Mouse (Mus musculus) CH12.LX (cell line): ENCODE measurements around the gene Il1r1. TPM values are rescaled to one million over a fixed set of nuclear protein-coding genes. Genes with fewer than 3 reads are reported as not detected.

ENCODE experiments used
- DNase-seq: peaks from one replicate; pipeline ENCODE4 v3.0.0-alpha.2; 2013; ENCODE audit errors: extremely low read depth
- H3K27ac ChIP-seq: 2 replicates; pipeline ENCODE4 v1.5.1; 2012; ENCODE audit warnings: low read depth, mild to moderate bottlenecking, control low read depth, moderate library complexity; ENCODE audit not compliant: insufficient read depth
- H3K27me3 ChIP-seq: replicated peaks from 2 replicates; pipeline ENCODE3; 2012; ENCODE audit warnings: inconsistent platforms
- H3K36me3 ChIP-seq, 2 experiments: replicated peaks in 1 of 2; 2 replicates each; pipeline versions ENCODE3 to v1.6.1; 2012; ENCODE audit warnings: inconsistent platforms in 1 of 2, low read length in 1 of 2, mild to moderate bottlenecking in 1 of 2, mixed read lengths in 1 of 2, moderate library complexity in 1 of 2; ENCODE audit not compliant: control insufficient read depth in 1 of 2, insufficient read depth in 1 of 2
- H3K4me1 ChIP-seq, 2 experiments: 2 replicates each; pipeline ENCODE4 v1.6.1; 2012; ENCODE audit warnings: inconsistent platforms in 1 of 2, moderate library complexity in 1 of 2; ENCODE audit not compliant: insufficient read depth in 2 of 2, control insufficient read depth in 1 of 2
- H3K4me2 ChIP-seq: 2 replicates; pipeline ENCODE4 v1.6.1; 2012; ENCODE audit warnings: low read depth, mild to moderate bottlenecking, control low read depth; ENCODE audit not compliant: poor library complexity, insufficient read depth, severe bottlenecking
- H3K4me3 ChIP-seq, 3 experiments: fragments of 150-350 bp in 1 of 3; sonication (generic) in 1 of 3; replicated peaks in 1 of 3; 2 replicates each; pipeline versions ENCODE3 to v1.5.1; 2011 to 2012; ENCODE audit warnings: low read depth in 2 of 3, low read length in 2 of 3, mild to moderate bottlenecking in 2 of 3, moderate library complexity in 2 of 3, control low read depth in 1 of 3, improper control_type of control experiment in 1 of 3, inconsistent platforms in 1 of 3, mixed read lengths in 1 of 3; ENCODE audit not compliant: poor library complexity in 1 of 3
- H3K79me2 ChIP-seq: replicated peaks from 2 replicates; pipeline ENCODE4 v1.6.1; 2012; ENCODE audit warnings: mild to moderate bottlenecking, moderate library complexity; ENCODE audit not compliant: control insufficient read depth, poor library complexity, insufficient read depth, severe bottlenecking; ENCODE audit errors: extremely low read depth
- H3K9ac ChIP-seq: 2 replicates; pipeline ENCODE4 v1.6.1; 2012; ENCODE audit warnings: low read depth, mild to moderate bottlenecking, control low read depth, moderate library complexity; ENCODE audit not compliant: insufficient read depth
- H3K9me3 ChIP-seq: replicated peaks from 2 replicates; pipeline ENCODE3; 2012; ENCODE audit warnings: low read length, inconsistent platforms, mixed read lengths
- CHD1 ChIP-seq: IDR thresholded peaks from 2 replicates; pipeline ENCODE4 v1.6.1; 2012; ENCODE audit warnings: low read depth, low read length, improper control_type of control experiment, inconsistent platforms
- CHD2 ChIP-seq: IDR thresholded peaks from 2 replicates; pipeline ENCODE4 v1.6.1; 2011; ENCODE audit warnings: low read length, improper control_type of control experiment
- CTCF ChIP-seq, 2 experiments: IDR thresholded peaks in 1 of 2; conservative IDR thresholded peaks in 1 of 2; 2 replicates each; pipeline ENCODE4 v1.5.1; 2011 to 2012; ENCODE audit warnings: low read depth in 2 of 2, low read length in 2 of 2, improper control_type of control experiment in 1 of 2, inconsistent platforms in 1 of 2, mild to moderate bottlenecking in 1 of 2, moderate library complexity in 1 of 2
- GABPA ChIP-seq: IDR thresholded peaks from 2 replicates; pipeline ENCODE4 v1.6.1; 2012; ENCODE audit warnings: low read depth, low read length, improper control_type of control experiment, inconsistent platforms; ENCODE audit not compliant: insufficient replicate concordance
- HCFC1 ChIP-seq: IDR thresholded peaks from 2 replicates; pipeline ENCODE4 v1.6.1; 2012; ENCODE audit warnings: low read depth, mild to moderate bottlenecking, inconsistent platforms, low read length, improper control_type of control experiment
- IRF4 ChIP-seq: IDR thresholded peaks from 2 replicates; pipeline ENCODE4 v1.6.1; 2014; ENCODE audit warnings: low read depth, mild to moderate bottlenecking, inconsistent platforms, low read length, improper control_type of control experiment
- KAT2A ChIP-seq: IDR thresholded peaks from 2 replicates; pipeline ENCODE4 v1.6.1; 2012; ENCODE audit warnings: low read length, improper control_type of control experiment, inconsistent platforms; ENCODE audit not compliant: insufficient replicate concordance
- MAFK ChIP-seq: IDR thresholded peaks from 2 replicates; pipeline ENCODE4 v1.6.1; 2011; ENCODE audit warnings: low read length, improper control_type of control experiment; ENCODE audit not compliant: insufficient replicate concordance
- MAX ChIP-seq: IDR thresholded peaks from 2 replicates; pipeline ENCODE4 v1.6.1; 2011; ENCODE audit warnings: low read length, improper control_type of control experiment
- MAZ ChIP-seq: IDR thresholded peaks from 2 replicates; pipeline ENCODE4 v1.6.1; 2012; ENCODE audit warnings: low read depth, mild to moderate bottlenecking, inconsistent platforms, low read length, improper control_type of control experiment, moderate library complexity
- MEF2A ChIP-seq: IDR thresholded peaks from 2 replicates; pipeline ENCODE4 v1.6.1; 2014; ENCODE audit warnings: low read depth, mild to moderate bottlenecking, inconsistent platforms, low read length, improper control_type of control experiment, borderline replicate concordance
- MXI1 ChIP-seq: IDR thresholded peaks from 2 replicates; pipeline ENCODE4 v1.6.1; 2011; ENCODE audit warnings: mild to moderate bottlenecking, low read depth, low read length, improper control_type of control experiment
- NELFE ChIP-seq: IDR thresholded peaks from 2 replicates; pipeline ENCODE4 v1.6.1; 2011; ENCODE audit warnings: low read depth, low read length, improper control_type of control experiment
- PAX5 ChIP-seq: IDR thresholded peaks from 2 replicates; pipeline ENCODE4 v1.6.1; 2012; ENCODE audit warnings: low read length, inconsistent platforms, mixed read lengths
- POLR2AphosphoS2 ChIP-seq: IDR thresholded peaks from 2 replicates; pipeline ENCODE4 v1.6.1; 2011; ENCODE audit warnings: low read depth, low read length, improper control_type of control experiment
- RAD21 ChIP-seq: IDR thresholded peaks from 2 replicates; pipeline ENCODE4 v1.6.1; 2011; ENCODE audit warnings: low read depth, mild to moderate bottlenecking, low read length, improper control_type of control experiment, moderate library complexity
- USF1 ChIP-seq: IDR thresholded peaks from 2 replicates; pipeline ENCODE4 v1.6.1; 2014; ENCODE audit warnings: low read depth, mild to moderate bottlenecking, inconsistent platforms, low read length, improper control_type of control experiment
- ZMIZ1 ChIP-seq: IDR thresholded peaks from 2 replicates; pipeline ENCODE4 v1.6.1; 2012; ENCODE audit warnings: low read depth, mild to moderate bottlenecking, inconsistent platforms, low read length, improper control_type of control experiment
- ZNF384 ChIP-seq: IDR thresholded peaks from 2 replicates; pipeline ENCODE4 v1.6.1; 2012; ENCODE audit warnings: low read depth, low read length, improper control_type of control experiment, inconsistent platforms
- dilution Hi-C: fragments of 300-500 bp; cut with MboI; formaldehyde crosslinking; loops from 2 replicates; pipeline ENCODE4 v1.14.3; 2020; ENCODE audit warnings: low sequenced_read_pairs; ENCODE audit not compliant: extremely low pct_unique_long_range_greater_than_20kb, extremely low pct_ligation_motif_present
- in situ Hi-C: fragments of 300-500 bp; cut with MboI; formaldehyde crosslinking; loops from 3 replicates; pipeline ENCODE4 v1.14.3; 2019; ENCODE audit warnings: low sequenced_read_pairs, low pct_ligation_motif_present, low pct_unique_long_range_greater_than_20kb, mixed read lengths
- polyA plus RNA-seq: library from polyadenylated mRNA; unstranded; fragments of >175 nt; gene quantifications from 2 replicates; pipeline ENCODE4 v1.2.1, GENCODE M21; 2012; ENCODE audit warnings: low read depth; ENCODE audit not compliant: insufficient read length
- total RNA-seq, 2 experiments: library from RNA; depleted of rRNA; stranded (reverse); fragments of 300-350 nt in 1 of 2; fragments of >200 nt in 1 of 2; gene quantifications; 2 replicates each; pipeline ENCODE4 v1.2.3; 2012 to 2014

The Il1r1 gene
- total and polyA plus RNA-seq, 3 experiments = 0.04 TPM; not detected in 2

DNA sequence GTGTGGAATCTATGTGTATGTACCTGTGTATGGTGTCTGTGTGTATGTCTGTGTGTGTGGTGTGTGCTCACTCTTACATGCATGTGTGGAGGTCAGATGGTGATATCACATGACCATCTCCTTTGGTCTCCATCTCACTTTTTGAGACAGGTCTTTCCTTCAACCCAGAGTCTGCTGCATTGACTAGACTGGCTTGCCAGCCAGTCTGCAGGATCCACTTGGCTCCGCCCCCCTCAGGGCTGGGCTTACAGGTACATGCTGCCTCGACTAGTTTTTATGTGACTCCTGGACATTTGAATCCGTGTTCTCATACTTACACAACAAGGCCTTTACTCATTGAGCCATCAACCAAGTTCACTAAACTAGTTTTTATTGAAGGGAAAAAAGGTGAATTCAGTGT is 6.2 kb downstream of the Il1r1 start:
- Histone ChIP-seq H3K4me1 (no peaks in the 10 kb centered on the region), H3K27me3 (peaks cover 59% of the 10 kb centered on the region), H3K4me2 (no peak overlapping the region), H3K79me2 (no peaks in the 10 kb centered on the region), H3K9ac (no peak overlapping the region), H3K9me3 (no peaks in the 10 kb centered on the region), H3K4me3 (no peak overlapping the region), H3K36me3 (no peaks in the 10 kb centered on the region), H3K27ac (no peak overlapping the region)
- in situ Hi-C loops (loop anchor here (25.0 kb wide), 1 partner anchor 219 kb away; no protein-coding TSS in a partner anchor), dilution Hi-C loops (no loop called here)
- no peak for TF ChIP-seq NELFE
- no peak for TF ChIP-seq MAFK
- TF ChIP-seq KAT2A = no peak
- no peak for DNase-seq

DNA sequence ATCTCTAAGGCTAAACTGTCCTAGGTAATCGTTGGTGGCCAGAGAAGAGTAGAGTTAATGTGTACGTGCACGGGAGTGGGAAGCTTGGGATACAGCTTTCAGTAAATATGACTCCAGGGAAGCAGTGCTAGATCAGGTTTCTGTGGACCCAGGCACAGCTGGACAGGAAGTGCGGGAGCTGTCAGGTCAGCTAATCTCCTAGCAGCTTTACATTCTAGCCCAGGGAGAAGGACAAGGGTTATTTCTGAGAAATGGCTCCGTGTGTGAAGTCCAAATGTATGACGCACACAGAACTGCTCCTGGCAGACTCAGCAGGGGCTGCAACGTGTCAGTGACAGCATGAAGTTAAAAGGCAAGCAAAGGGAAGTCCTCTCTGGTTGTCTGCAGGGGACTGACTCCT is 8.3 kb downstream of the Il1r1 start:
- peaks cover 72% of the 10 kb centered on the region for H3K27me3 ChIP-seq
- no peak overlapping the region for H3K4me2 ChIP-seq
- no peak overlapping the region for H3K4me3 ChIP-seq
- no peaks in the 10 kb centered on the region for H3K79me2 ChIP-seq
- H3K4me1 ChIP-seq = no peaks in the 10 kb centered on the region
- dilution Hi-C loops (no loop called here), in situ Hi-C loops (loop anchor here (25.0 kb wide), 1 partner anchor 221 kb away; no protein-coding TSS in a partner anchor)
- no peak overlapping the region for H3K9ac ChIP-seq
- no peak overlapping the region for H3K27ac ChIP-seq
- no peak for DNase-seq
- H3K9me3 ChIP-seq = no peaks in the 10 kb centered on the region
- TF ChIP-seq HCFC1 (no peak), CTCF (conservative IDR thresholded peaks at IDR 0.05 in 1 of 2, IDR thresholded peaks at IDR 0.05 in 1 of 2; ENCODE audit: low read depth in 2 of 2, low read length in 2 of 2) (no peak), KAT2A (no peak), MEF2A (no peak), MXI1 (no peak), POLR2AphosphoS2 (no peak), ZNF384 (no peak), MAX (no peak), MAZ (no peak), CHD2 (no peak), USF1 (no peak), CHD1 (no peak), GABPA (no peak), IRF4 (no peak), NELFE (no peak), RAD21 (no peak), ZMIZ1 (no peak), PAX5 (no peak)
- H3K36me3 ChIP-seq = no peaks in the 10 kb centered on the region
